Mouse (Mus musculus) neural tube, embryonic 13.5 days (tissue): ENCODE results near the gene H2afy. TPM values are rescaled to one million over a fixed set of nuclear protein-coding genes. Genes with fewer than 3 reads are reported as not detected.

Source experiments
- ATAC-seq: fragments of 200-750 bp; cut with Nextera tagmentation; 2 replicates; pipeline ENCODE4 v1.8.0; 2017; ENCODE audit warnings: low read depth, mild to moderate bottlenecking, moderate TSS enrichment, moderate library complexity
- H3K27ac ChIP-seq: fragments of 300-500 bp; sonication (generic); replicated peaks from 2 replicates; pipeline ENCODE4 v1.5.1; 2015; ENCODE audit warnings: moderate library complexity, mild to moderate bottlenecking, inconsistent platforms
- H3K27me3 ChIP-seq: fragments of 300-500 bp; sonication (generic); 2 replicates; pipeline ENCODE4 v1.6.1; 2015; ENCODE audit warnings: mild to moderate bottlenecking, inconsistent platforms
- H3K36me3 ChIP-seq: fragments of 300-500 bp; sonication (generic); 2 replicates; pipeline ENCODE4 v1.6.1; 2015; ENCODE audit warnings: mild to moderate bottlenecking, inconsistent platforms
- H3K4me1 ChIP-seq: fragments of 300-500 bp; sonication (generic); replicated peaks from 2 replicates; pipeline ENCODE4 v1.6.1; 2015; ENCODE audit warnings: inconsistent platforms
- H3K4me2 ChIP-seq: fragments of 300-500 bp; sonication (generic); 2 replicates; pipeline ENCODE4 v1.6.1; 2015; ENCODE audit warnings: inconsistent platforms, mild to moderate bottlenecking, moderate library complexity
- H3K4me3 ChIP-seq: fragments of 300-500 bp; sonication (generic); 2 replicates; pipeline ENCODE4 v1.5.1; 2015; ENCODE audit warnings: mild to moderate bottlenecking, inconsistent platforms
- H3K9ac ChIP-seq: fragments of 300-500 bp; sonication (generic); 2 replicates; pipeline ENCODE4 v1.6.1; 2015; ENCODE audit warnings: moderate library complexity, mild to moderate bottlenecking, inconsistent platforms
- H3K9me3 ChIP-seq: fragments of 300-500 bp; sonication (generic); 2 replicates; pipeline ENCODE4 v1.6.1; 2016; ENCODE audit warnings: inconsistent platforms
- WGBS: fragments of 180-500 bp; shearing (Covaris S2); methylation state at CpG from one replicate; pipeline ENCODE4 v1.1.7; 2015; 5-methylcytosine and 5-hydroxymethylcytosine counted together
- polyA plus RNA-seq: library from polyadenylated mRNA; unstranded; fragments of >200 nt; fragmentation: Nextera tagmentation; extraction: Ambion mirVana; gene quantifications from 2 replicates; pipeline ENCODE4 v1.2.1, GENCODE M21; 2015

Gene H2afy
- polyA plus RNA-seq, 1 experiment from 2014 or later = 367 TPM

- no peaks in the 10 kb centered on the region for H3K9me3 ChIP-seq
These were observed 13.1 kb downstream of the H2afy start for GRCm38 (mm10) chr13:56123075-56123474.

GRCm38 (mm10) chr13:56117991-56118765 is 18.0 kb downstream of the H2afy start:
- no peak overlapping the region for H3K27ac ChIP-seq
- H3K4me2 ChIP-seq = no peak overlapping the region
- H3K27me3 ChIP-seq = no peaks in the 10 kb centered on the region
- H3K9ac ChIP-seq = no peak overlapping the region
- 79% methylated on average over 9 of the region's 9 CpGs for WGBS
- no peak for ATAC-seq
- no peaks in the 10 kb centered on the region for H3K9me3 ChIP-seq
- H3K36me3 ChIP-seq = peaks cover 36% of the 10 kb centered on the region
- H3K4me3 ChIP-seq = no peak overlapping the region
- H3K4me1 ChIP-seq = peaks cover 46% of the 10 kb centered on the region

More at GRCm38 (mm10) chr13:56123075-56123474, 13.1 kb downstream of the H2afy start:
- Histone ChIP-seq H3K4me1 (peaks cover 14% of the 10 kb centered on the region), H3K4me3 (no peak overlapping the region), H3K27ac (no peak overlapping the region), H3K36me3 (peaks cover 77% of the 10 kb centered on the region), H3K9ac (no peak overlapping the region), H3K4me2 (no peak overlapping the region), H3K27me3 (no peaks in the 10 kb centered on the region)
- WGBS = 96% methylated on average over 5 of the region's 5 CpGs
- no peak for ATAC-seq

- peak overlapping the region; percentile 66 for H3K27ac ChIP-seq
- H3K4me2 ChIP-seq = no peak overlapping the region
- no peak overlapping the region for H3K4me3 ChIP-seq
- ATAC-seq = no peak
- 35% methylated on average over 3 of the region's 3 CpGs for whole genome bisulfite sequencing
- H3K9ac ChIP-seq = no peak overlapping the region
- peaks cover 69% of the 10 kb centered on the region for H3K4me1 ChIP-seq
- peaks cover 23% of the 10 kb centered on the region for H3K36me3 ChIP-seq
- H3K9me3 ChIP-seq = no peaks in the 10 kb centered on the region
- H3K27me3 ChIP-seq = no peaks in the 10 kb centered on the region
These were observed 20.3 kb downstream of the H2afy start for GRCm38 (mm10) chr13:56115906-56116305.

- Histone ChIP-seq H3K36me3 (peaks cover 19% of the 10 kb centered on the region), H3K27me3 (no peaks in the 10 kb centered on the region), H3K27ac (peak overlapping the region; percentile 66), H3K4me2 (no peak overlapping the region), H3K4me1 (peaks cover 74% of the 10 kb centered on the region), H3K9me3 (no peaks in the 10 kb centered on the region), H3K4me3 (no peak overlapping the region), H3K9ac (0 out of 2 replicates have a peak overlapping the region, but pooled peaks have one; percentile 12)
- no peak for ATAC-seq
- 59% methylated on average over 9 of the region's 9 CpGs for WGBS
These were observed 20.8 kb downstream of the H2afy start for GRCm38 (mm10) chr13:56115386-56115785.

- no peak overlapping the region for H3K9ac ChIP-seq
- 72% methylated on average over 19 of the region's 19 CpGs for WGBS
- peak overlapping the region; percentile 56; the same call in 1 of the 2 replicates for H3K27ac ChIP-seq
- no peak overlapping the region for H3K4me2 ChIP-seq
- H3K9me3 ChIP-seq = no peaks in the 10 kb centered on the region
- H3K36me3 ChIP-seq = peaks cover 19% of the 10 kb centered on the region
- peaks cover 91% of the 10 kb centered on the region for H3K4me1 ChIP-seq
- H3K4me3 ChIP-seq = no peak overlapping the region
- no peaks in the 10 kb centered on the region for H3K27me3 ChIP-seq
- no peak for ATAC-seq
These were observed 22.5 kb downstream of the H2afy start for GRCm38 (mm10) chr13:56113431-56114248.

GRCm38 (mm10) chr13:56112980-56113379 is 23.2 kb downstream of the H2afy start:
- no peak for ATAC-seq
- H3K36me3 ChIP-seq = peaks cover 13% of the 10 kb centered on the region
- H3K4me2 ChIP-seq = no peak overlapping the region
- 44% methylated on average over 13 of the region's 13 CpGs for WGBS
- peaks cover 92% of the 10 kb centered on the region for H3K4me1 ChIP-seq
- 0 out of 2 replicates have a peak overlapping the region, but pooled peaks have one; percentile 18 for H3K9ac ChIP-seq
- H3K9me3 ChIP-seq = no peaks in the 10 kb centered on the region
- no peak overlapping the region for H3K4me3 ChIP-seq
- peak overlapping the region; percentile 56 for H3K27ac ChIP-seq
- H3K27me3 ChIP-seq = no peaks in the 10 kb centered on the region

- 24% methylated on average over 4 of the region's 4 CpGs for WGBS
- ATAC-seq = no peak
- peak overlapping the region; percentile 56; the same call in 1 of the 2 replicates for H3K27ac ChIP-seq
- peaks cover 8% of the 10 kb centered on the region for H3K36me3 ChIP-seq
- H3K9ac ChIP-seq = 0 out of 2 replicates have a peak overlapping the region, but pooled peaks have one; percentile 18
- peaks cover 92% of the 10 kb centered on the region for H3K4me1 ChIP-seq
- H3K9me3 ChIP-seq = no peaks in the 10 kb centered on the region
- no peak overlapping the region for H3K4me3 ChIP-seq
- no peaks in the 10 kb centered on the region for H3K27me3 ChIP-seq
- no peak overlapping the region for H3K4me2 ChIP-seq
These were observed 23.7 kb downstream of the H2afy start for GRCm38 (mm10) chr13:56112496-56112895.

- H3K27ac ChIP-seq = 0 out of 2 replicates have a peak overlapping the region, but pooled peaks have one; percentile 2
- no peak overlapping the region for H3K4me2 ChIP-seq
- peaks cover 84% of the 10 kb centered on the region for H3K4me1 ChIP-seq
- ATAC-seq = no peak
- no peaks in the 10 kb centered on the region for H3K9me3 ChIP-seq
- H3K27me3 ChIP-seq = no peaks in the 10 kb centered on the region
- H3K36me3 ChIP-seq = peaks cover 5% of the 10 kb centered on the region
- no peak overlapping the region for H3K9ac ChIP-seq
- 76% methylated on average over 6 of the region's 6 CpGs for WGBS
- no peak overlapping the region for H3K4me3 ChIP-seq
These were observed 24.6 kb downstream of the H2afy start for GRCm38 (mm10) chr13:56111601-56112000.

GRCm38 (mm10) chr13:56110694-56111531 is 25.2 kb downstream of the H2afy start:
- no peak overlapping the region for H3K4me2 ChIP-seq
- peaks cover 78% of the 10 kb centered on the region for H3K4me1 ChIP-seq
- H3K27ac ChIP-seq = no peak overlapping the region
- H3K4me3 ChIP-seq = no peak overlapping the region
- ATAC-seq = no peak
- H3K27me3 ChIP-seq = no peaks in the 10 kb centered on the region
- WGBS = 74% methylated on average over 19 of the region's 19 CpGs
- peaks cover 5% of the 10 kb centered on the region for H3K36me3 ChIP-seq
- H3K9ac ChIP-seq = no peak overlapping the region
- no peaks in the 10 kb centered on the region for H3K9me3 ChIP-seq

GRCm38 (mm10) chr13:56109703-56110102 is 26.5 kb downstream of the H2afy start:
- Histone ChIP-seq H3K9me3 (no peaks in the 10 kb centered on the region), H3K36me3 (peaks cover 10% of the 10 kb centered on the region), H3K27ac (peak overlapping the region; percentile 54), H3K27me3 (no peaks in the 10 kb centered on the region), H3K4me2 (0 out of 2 replicates have a peak overlapping the region, but pooled peaks have one; percentile 2), H3K4me1 (peaks cover 78% of the 10 kb centered on the region), H3K9ac (0 out of 2 replicates have a peak overlapping the region, but pooled peaks have one; percentile 46), H3K4me3 (no peak overlapping the region)
- peak; percentile 23; the same call in 1 of the 2 replicates for ATAC-seq
- 66% methylated on average over 4 of the region's 4 CpGs for WGBS

GRCm38 (mm10) chr13:56108849-56109519 is 27.2 kb downstream of the H2afy start:
- Histone ChIP-seq H3K9ac (0 out of 2 replicates have a peak overlapping the region, but pooled peaks have one; percentile 46), H3K9me3 (no peaks in the 10 kb centered on the region), H3K4me2 (0 out of 2 replicates have a peak overlapping the region, but pooled peaks have one; percentile 2), H3K4me1 (peaks cover 80% of the 10 kb centered on the region), H3K4me3 (no peak overlapping the region), H3K27ac (peak overlapping the region; percentile 54), H3K36me3 (peaks cover 18% of the 10 kb centered on the region), H3K27me3 (no peaks in the 10 kb centered on the region)
- peak; percentile 60; the same call in 1 of the 2 replicates for ATAC-seq
- 45% methylated on average over 17 of the region's 17 CpGs for WGBS
